Mouse (Mus musculus) lung, adult 18-20 months (tissue): ENCODE measurements at regions not wholly inside any gene's neighbourhood (a gene's known extent, or its start where the extent isn't known, plus 50 kb on each side); places are given as distances from the start of the nearest gene placed in this dataset.
A peak's percentile ranks its signal among the peaks of the same experiment; 100 is the strongest.

Experiments
- DNase-seq, 2 experiments: peaks; one replicate each; pipeline ENCODE4 v3.0.0; 2022; ENCODE audit warnings: mixed read lengths in 2 of 2

GRCm38 (mm10) chr6:58752496-58752895, 78.8 kb upstream of the Herc3 start:
- no peak for DNase-seq

GRCm38 (mm10) chr6:58756309-58757015, 74.8 kb upstream of the Herc3 start:
- no peak for DNase-seq

- DNase-seq: no peak
Measured at GRCm38 (mm10) chr6:58757339-58757738, 73.9 kb upstream of the Herc3 start.

- peak; percentile 24 to 51 for DNase-seq
Measured at GRCm38 (mm10) chr6:58770654-58771218, 60.5 kb upstream of the Herc3 start.

GRCm38 (mm10) chr6:58772014-58772413, 59.3 kb upstream of the Herc3 start:
- DNase-seq: no peak
